Mouse (Mus musculus) gastrocnemius, postnatal 4 days (tissue): ENCODE measurements around the gene H2-DMa. TPM values are rescaled to one million over a fixed set of nuclear protein-coding genes. Genes with fewer than 3 reads are reported as not detected.

ENCODE experiments used
- DNase-seq, 2 experiments: peaks; one replicate each; pipeline ENCODE4 v3.0.0; 2021 to 2022; ENCODE audit warnings: low spot score in 2 of 2, mixed read lengths in 2 of 2
- total RNA-seq, 2 experiments: library from RNA; stranded (reverse); gene quantifications; 2 replicates each; pipeline ENCODE4 v1.2.3; 2021

Gene H2-DMa
- total RNA-seq, 2 experiments from 2014 or later, result 7.6 to 8.7 TPM

- peak; percentile 93 to 95 for DNase-seq
Measured at GRCm38 (mm10) chr17:34101604-34102032, 17.7 kb upstream of the H2-DMa start.

GRCm38 (mm10) chr17:34102831-34103230, 16.5 kb upstream of the H2-DMa start:
- no peak for DNase-seq

- no peak for DNase-seq
Measured at GRCm38 (mm10) chr17:34104804-34105203, 14.5 kb upstream of the H2-DMa start.

GRCm38 (mm10) chr17:34106555-34106954, 12.8 kb upstream of the H2-DMa start:
- DNase-seq, result no peak

- DNase-seq, result no peak
Measured at GRCm38 (mm10) chr17:34107109-34107867, 12.1 kb upstream of the H2-DMa start.

GRCm38 (mm10) chr17:34108460-34108859, 10.9 kb upstream of the H2-DMa start:
- no peak for DNase-seq

- no peak for DNase-seq
Measured at GRCm38 (mm10) chr17:34109038-34109805, 10.1 kb upstream of the H2-DMa start.

GRCm38 (mm10) chr17:34109806-34110195, 9.5 kb upstream of the H2-DMa start:
- DNase-seq, result no peak

GRCm38 (mm10) chr17:34110309-34110708, 9.0 kb upstream of the H2-DMa start:
- DNase-seq, result no peak

- DNase-seq, result no peak
Measured at GRCm38 (mm10) chr17:34114114-34114513, 5.2 kb upstream of the H2-DMa start.

GRCm38 (mm10) chr17:34116736-34117370, 2.5 kb upstream of the H2-DMa start:
- DNase-seq, result no peak

- DNase-seq, result no peak
Measured at GRCm38 (mm10) chr17:34117421-34118112, 1.8 kb upstream of the H2-DMa start.

GRCm38 (mm10) chr17:34118113-34118872, 1.0 kb upstream of the H2-DMa start:
- DNase-seq, result peak in 1 of 2 experiments; percentile 54

GRCm38 (mm10) chr17:34118873-34119248, 480 bp upstream of the H2-DMa start:
- DNase-seq, result peak in 1 of 2 experiments; percentile 52

- DNase-seq, result peak; percentile 84 to 92
Measured at GRCm38 (mm10) chr17:34120180-34120723, 911 bp downstream of the H2-DMa start.

GRCm38 (mm10) chr17:34120814-34121171, 1.5 kb downstream of the H2-DMa start:
- peak; percentile 81 to 89 for DNase-seq

- peak; percentile 69 to 89 for DNase-seq
Measured at GRCm38 (mm10) chr17:34121172-34121878, 2.0 kb downstream of the H2-DMa start.

GRCm38 (mm10) chr17:34121879-34122187, 2.5 kb downstream of the H2-DMa start:
- peak in 1 of 2 experiments; percentile 73 for DNase-seq

- DNase-seq, result peak; percentile 96 to 97
Measured at GRCm38 (mm10) chr17:34122188-34122984, 3.0 kb downstream of the H2-DMa start, which contains the start of gene Brd2. Brd2 (minus strand) TSS chr17:34122634.
